Mouse (Mus musculus): Measurements from ENCODE around the gene Fuca2.
A peak's percentile ranks its signal among the peaks of the same experiment; 100 is the strongest.

DNA sequence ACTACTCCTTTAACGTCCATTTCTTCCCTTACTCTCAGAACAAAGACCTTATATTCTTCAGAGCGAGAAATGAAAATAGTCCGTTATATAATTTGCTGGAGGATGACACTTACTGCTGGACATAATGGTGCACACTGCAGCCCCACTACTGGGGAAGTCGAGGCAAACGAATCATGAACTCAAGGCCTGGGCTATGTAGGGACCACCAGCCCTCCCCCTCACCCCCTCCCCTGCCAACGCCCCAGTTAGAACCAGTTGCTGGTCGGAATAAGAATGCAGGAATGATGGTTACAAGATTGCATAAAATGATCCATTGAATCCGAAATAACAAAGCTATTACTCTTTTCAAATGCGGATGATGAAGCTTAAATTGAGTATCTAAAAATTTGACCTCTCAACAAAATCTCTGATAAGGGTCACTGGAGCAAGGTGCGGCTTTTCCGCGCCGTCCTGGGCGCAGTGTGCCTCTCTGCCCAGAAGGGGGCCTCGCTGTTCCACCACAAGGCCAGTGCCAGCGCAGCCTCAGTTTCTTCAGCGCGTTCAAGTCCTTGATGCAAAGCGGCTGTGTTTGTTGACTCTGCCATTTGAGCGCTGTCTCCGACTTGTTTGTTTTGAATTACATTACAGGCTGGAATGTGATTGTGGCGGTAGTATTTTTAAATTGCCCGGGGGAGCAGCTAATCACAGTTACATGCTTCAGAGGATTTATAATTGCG lies 65.2 kb downstream of the Fuca2 start:
- TF ChIP-seq CTCF (conservative IDR thresholded peaks at IDR 0.05; ENCODE audit: insufficient read depth, insufficient read length, low read depth, low read length) (peak; percentile 81), POLR2A (IDR thresholded peaks at IDR 0.05; ENCODE audit: low read depth, low read length) (no peak)

All from kidney, adult 2 months (tissue).